Mouse (Mus musculus): ENCODE measurements around the gene Vps39.

- no peak for TF ChIP-seq CTCF (IDR thresholded peaks at IDR 0.05; ENCODE audit: low read depth, low read length)
- no peak for TF ChIP-seq POLR2A (IDR thresholded peaks at IDR 0.05; ENCODE audit: borderline replicate concordance, low read depth, low read length)
These were observed 48.8 kb downstream of the Vps39 start for GRCm38 (mm10) chr2:120304113-120304512.
